Mouse (Mus musculus): Measurements from ENCODE around the gene Adamts16. TPM values are rescaled to one million over a fixed set of nuclear protein-coding genes. Genes with fewer than 3 reads are reported as not detected.

Adamts16 gene
- total and polyA plus RNA-seq, 2 experiments from 2014 or later: 1.0 to 3.8 TPM

- Histone ChIP-seq H3K4me1 (ENCODE audit: insufficient read depth) (no peaks in the 10 kb centered on the region), H3K36me3 (ENCODE audit: insufficient read depth) (no peaks in the 10 kb centered on the region), H3K4me3 (ENCODE audit: low read depth, low read length) (no peak overlapping the region), H3K9ac (no peak overlapping the region), H3K9me3 (ENCODE audit: low read length) (no peaks in the 10 kb centered on the region), H3K27me3 (ENCODE audit: insufficient read depth, low read length) (no peaks in the 10 kb centered on the region), H3K4me2 (ENCODE audit: low read depth) (no peak overlapping the region), H3K27ac (ENCODE audit: low read depth, low read length) (no peak overlapping the region)
- WGBS: 71% methylated on average over 6 of the region's 6 CpGs
- DNase-seq (peak; percentile 38), ATAC-seq (peak; percentile 88)
- no peak for TF ChIP-seq CTCF (IDR thresholded peaks at IDR 0.05; ENCODE audit: low read depth)
These were observed 70.5 kb downstream of the Adamts16 start for GRCm38 (mm10) chr13:70771100-70771499.

GRCm38 (mm10) chr13:70769156-70769555 is 72.5 kb downstream of the Adamts16 start:
- no peak overlapping the region for H3K4me2 ChIP-seq (ENCODE audit: low read depth)
- no peaks in the 10 kb centered on the region for H3K9me3 ChIP-seq (ENCODE audit: low read length)
- ATAC-seq: no peak
- WGBS: 68% methylated on average over 2 of the region's 2 CpGs
- H3K4me1 ChIP-seq (ENCODE audit: insufficient read depth): no peaks in the 10 kb centered on the region
- H3K36me3 ChIP-seq (ENCODE audit: insufficient read depth): no peaks in the 10 kb centered on the region
- no peak overlapping the region for H3K9ac ChIP-seq
- no peaks in the 10 kb centered on the region for H3K27me3 ChIP-seq (ENCODE audit: insufficient read depth, low read length)
- H3K4me3 ChIP-seq (ENCODE audit: low read depth, low read length): no peak overlapping the region
- no peak for TF ChIP-seq CTCF (IDR thresholded peaks at IDR 0.05; ENCODE audit: low read depth)
- DNase-seq: no peak
- no peak overlapping the region for H3K27ac ChIP-seq (ENCODE audit: low read depth, low read length)

GRCm38 (mm10) chr13:70767462-70767861 is 74.1 kb downstream of the Adamts16 start:
- no peaks in the 10 kb centered on the region for H3K9me3 ChIP-seq (ENCODE audit: low read length)
- no peak overlapping the region for H3K9ac ChIP-seq
- DNase-seq (no peak), ATAC-seq (no peak)
- no peak overlapping the region for H3K27ac ChIP-seq (ENCODE audit: low read depth, low read length)
- H3K27me3 ChIP-seq (ENCODE audit: insufficient read depth, low read length): no peaks in the 10 kb centered on the region
- TF ChIP-seq CTCF (IDR thresholded peaks at IDR 0.05; ENCODE audit: low read depth): peak; percentile 33; the same call in 1 of the 2 replicates
- H3K36me3 ChIP-seq (ENCODE audit: insufficient read depth): no peaks in the 10 kb centered on the region
- H3K4me3 ChIP-seq (ENCODE audit: low read depth, low read length): no peak overlapping the region
- H3K4me2 ChIP-seq (ENCODE audit: low read depth): no peak overlapping the region
- no peaks in the 10 kb centered on the region for H3K4me1 ChIP-seq (ENCODE audit: insufficient read depth)

- no peaks in the 10 kb centered on the region for H3K36me3 ChIP-seq (ENCODE audit: insufficient read depth)
- no peak overlapping the region for H3K4me3 ChIP-seq (ENCODE audit: low read depth, low read length)
- H3K27ac ChIP-seq (ENCODE audit: low read depth, low read length): no peak overlapping the region
- 89% methylated on average over 6 of the region's 6 CpGs for WGBS
- TF ChIP-seq CTCF (IDR thresholded peaks at IDR 0.05; ENCODE audit: low read depth): no peak
- no peaks in the 10 kb centered on the region for H3K27me3 ChIP-seq (ENCODE audit: insufficient read depth, low read length)
- ATAC-seq (no peak), DNase-seq (no peak)
- no peak overlapping the region for H3K4me2 ChIP-seq (ENCODE audit: low read depth)
- H3K9me3 ChIP-seq (ENCODE audit: low read length): no peaks in the 10 kb centered on the region
- no peaks in the 10 kb centered on the region for H3K4me1 ChIP-seq (ENCODE audit: insufficient read depth)
- no peak overlapping the region for H3K9ac ChIP-seq
These were observed 76.9 kb downstream of the Adamts16 start for GRCm38 (mm10) chr13:70764682-70765081.

GRCm38 (mm10) chr13:70762586-70762985 is 79.0 kb downstream of the Adamts16 start:
- no peak overlapping the region for H3K4me3 ChIP-seq (ENCODE audit: low read depth, low read length)
- H3K4me1 ChIP-seq (ENCODE audit: insufficient read depth): no peaks in the 10 kb centered on the region
- H3K36me3 ChIP-seq (ENCODE audit: insufficient read depth): no peaks in the 10 kb centered on the region
- H3K9me3 ChIP-seq (ENCODE audit: low read length): no peaks in the 10 kb centered on the region
- no peak for ATAC-seq
- no peak overlapping the region for H3K4me2 ChIP-seq (ENCODE audit: low read depth)
- DNase-seq: no peak
- no peak overlapping the region for H3K9ac ChIP-seq
- no peaks in the 10 kb centered on the region for H3K27me3 ChIP-seq (ENCODE audit: insufficient read depth, low read length)
- WGBS: 88% methylated on average over 2 of the region's 2 CpGs
- no peak for TF ChIP-seq CTCF (IDR thresholded peaks at IDR 0.05; ENCODE audit: low read depth)
- H3K27ac ChIP-seq (ENCODE audit: low read depth, low read length): no peak overlapping the region

- Histone ChIP-seq H3K9ac (no peak overlapping the region), H3K36me3 (ENCODE audit: insufficient read depth) (no peaks in the 10 kb centered on the region), H3K4me3 (ENCODE audit: low read depth, low read length) (no peak overlapping the region), H3K27ac (ENCODE audit: low read depth, low read length) (no peak overlapping the region), H3K27me3 (ENCODE audit: insufficient read depth, low read length) (no peaks in the 10 kb centered on the region), H3K9me3 (ENCODE audit: low read length) (no peaks in the 10 kb centered on the region), H3K4me1 (ENCODE audit: insufficient read depth) (no peaks in the 10 kb centered on the region), H3K4me2 (ENCODE audit: low read depth) (no peak overlapping the region)
- no peak for ATAC-seq
- TF ChIP-seq CTCF (IDR thresholded peaks at IDR 0.05; ENCODE audit: low read depth): no peak
- 79% methylated on average over 2 of the region's 2 CpGs for WGBS
- DNase-seq: no peak
These were observed 80.3 kb downstream of the Adamts16 start for GRCm38 (mm10) chr13:70761312-70761711.

- Histone ChIP-seq H3K4me3 (ENCODE audit: low read depth, low read length) (no peak overlapping the region), H3K9ac (no peak overlapping the region), H3K4me1 (ENCODE audit: insufficient read depth) (no peaks in the 10 kb centered on the region), H3K36me3 (ENCODE audit: insufficient read depth) (no peaks in the 10 kb centered on the region), H3K9me3 (ENCODE audit: low read length) (no peaks in the 10 kb centered on the region), H3K27ac (ENCODE audit: low read depth, low read length) (no peak overlapping the region), H3K27me3 (ENCODE audit: insufficient read depth, low read length) (no peaks in the 10 kb centered on the region), H3K4me2 (ENCODE audit: low read depth) (no peak overlapping the region)
- ATAC-seq (no peak), DNase-seq (no peak)
- WGBS: 97% methylated on average over 9 of the region's 9 CpGs
- TF ChIP-seq CTCF (IDR thresholded peaks at IDR 0.05; ENCODE audit: low read depth): no peak
These were observed 81.4 kb downstream of the Adamts16 start for GRCm38 (mm10) chr13:70760186-70760585.

Measured in forebrain, postnatal 0 days (tissue).